Mouse (Mus musculus): Measurements from ENCODE around the gene Adgre4. TPM values are rescaled to one million over a fixed set of nuclear protein-coding genes. Genes with fewer than 3 reads are reported as not detected.
A peak's percentile ranks its signal among the peaks of the same experiment; 100 is the strongest.

The Adgre4 gene
- polyA plus RNA-seq (2012; rRNA removed), result not detected in 2 replicates

- H3K27me3 ChIP-seq (ENCODE audit: control insufficient read depth, insufficient read depth, low read length), result no peaks in the 10 kb centered on the region
- no peaks in the 10 kb centered on the region for H3K4me1 ChIP-seq (ENCODE audit: control insufficient read depth, insufficient read depth, low read length)
- H3K36me3 ChIP-seq (ENCODE audit: control insufficient read depth, insufficient read depth, low read length), result no peaks in the 10 kb centered on the region
- TF ChIP-seq CTCF (IDR thresholded peaks at IDR 0.05; ENCODE audit: control insufficient read depth, insufficient read depth, insufficient replicate concordance, low read depth, low read length) (no peak), POLR2A (IDR thresholded peaks at IDR 0.05; ENCODE audit: control insufficient read depth, low read depth, low read length) (no peak)
- no peak within 1 kb of the TSS for H3K27ac ChIP-seq (ENCODE audit: control insufficient read depth, insufficient read depth, low read depth, low read length)
- H3K4me3 ChIP-seq (ENCODE audit: control insufficient read depth, low read depth, low read length), result no peak within 1 kb of the TSS
These were observed at the start of gene Adgre4 for GRCm38 (mm10) chr17:55749786-55750185. TSS of gene Adgre4 (plus strand) at chr17:55749984.

- Histone ChIP-seq H3K4me3 (ENCODE audit: control insufficient read depth, low read depth, low read length) (no peak overlapping the region), H3K36me3 (ENCODE audit: control insufficient read depth, insufficient read depth, low read length) (no peaks in the 10 kb centered on the region), H3K27ac (ENCODE audit: control insufficient read depth, insufficient read depth, low read depth, low read length) (no peak overlapping the region), H3K27me3 (ENCODE audit: control insufficient read depth, insufficient read depth, low read length) (no peaks in the 10 kb centered on the region), H3K4me1 (ENCODE audit: control insufficient read depth, insufficient read depth, low read length) (no peaks in the 10 kb centered on the region)
- TF ChIP-seq CTCF (IDR thresholded peaks at IDR 0.05; ENCODE audit: control insufficient read depth, insufficient read depth, insufficient replicate concordance, low read depth, low read length) (no peak), POLR2A (IDR thresholded peaks at IDR 0.05; ENCODE audit: control insufficient read depth, low read depth, low read length) (no peak)
These were observed 47.5 kb upstream of the Adgre4 start for GRCm38 (mm10) chr17:55702161-55702820.

DNA sequence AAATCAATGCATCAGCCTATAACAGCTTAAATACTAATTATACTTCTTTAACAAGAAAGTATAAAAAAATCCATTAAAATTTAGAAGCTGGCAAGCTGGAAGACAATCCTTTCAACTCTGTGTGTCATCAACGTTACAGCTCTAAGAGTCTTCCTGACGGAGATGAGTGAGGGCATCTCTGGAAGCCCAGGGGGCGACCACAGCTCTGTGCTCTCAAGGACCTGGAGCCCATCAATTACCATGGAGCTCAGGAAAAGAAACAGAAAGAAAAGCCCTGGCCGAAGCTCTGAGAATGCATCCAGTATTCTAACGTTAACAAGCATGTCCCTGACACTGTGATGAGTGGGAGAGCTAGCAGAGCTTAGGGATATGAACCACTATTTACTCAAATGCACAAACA, 46.9 kb upstream of the Adgre4 start:
- TF ChIP-seq CTCF (IDR thresholded peaks at IDR 0.05; ENCODE audit: control insufficient read depth, insufficient read depth, insufficient replicate concordance, low read depth, low read length) (no peak), POLR2A (IDR thresholded peaks at IDR 0.05; ENCODE audit: control insufficient read depth, low read depth, low read length) (no peak)
- H3K27me3 ChIP-seq (ENCODE audit: control insufficient read depth, insufficient read depth, low read length), result no peaks in the 10 kb centered on the region
- H3K36me3 ChIP-seq (ENCODE audit: control insufficient read depth, insufficient read depth, low read length), result no peaks in the 10 kb centered on the region
- no peaks in the 10 kb centered on the region for H3K4me1 ChIP-seq (ENCODE audit: control insufficient read depth, insufficient read depth, low read length)
- H3K27ac ChIP-seq (ENCODE audit: control insufficient read depth, insufficient read depth, low read depth, low read length), result no peak overlapping the region
- H3K4me3 ChIP-seq (ENCODE audit: control insufficient read depth, low read depth, low read length), result no peak overlapping the region

GRCm38 (mm10) chr17:55711984-55712811, 37.6 kb upstream of the Adgre4 start, which contains the start of gene Pot1b:
TSS of gene Pot1b (minus strand) at chr17:55712628.
- peak within 1 kb of the TSS; percentile 95 for H3K4me3 ChIP-seq (ENCODE audit: control insufficient read depth, low read depth, low read length)
- TF ChIP-seq CTCF (IDR thresholded peaks at IDR 0.05; ENCODE audit: control insufficient read depth, insufficient read depth, insufficient replicate concordance, low read depth, low read length) (no peak), POLR2A (IDR thresholded peaks at IDR 0.05; ENCODE audit: control insufficient read depth, low read depth, low read length) (peak; percentile 70)
- no peaks in the 10 kb centered on the region; the same call in 1 of the 2 replicates for H3K4me1 ChIP-seq (ENCODE audit: control insufficient read depth, insufficient read depth, low read length)
- H3K27ac ChIP-seq (ENCODE audit: control insufficient read depth, insufficient read depth, low read depth, low read length), result peak within 1 kb of the TSS; percentile 79
- H3K27me3 ChIP-seq (ENCODE audit: control insufficient read depth, insufficient read depth, low read length), result no peaks in the 10 kb centered on the region
- H3K36me3 ChIP-seq (ENCODE audit: control insufficient read depth, insufficient read depth, low read length), result no peaks in the 10 kb centered on the region

DNA sequence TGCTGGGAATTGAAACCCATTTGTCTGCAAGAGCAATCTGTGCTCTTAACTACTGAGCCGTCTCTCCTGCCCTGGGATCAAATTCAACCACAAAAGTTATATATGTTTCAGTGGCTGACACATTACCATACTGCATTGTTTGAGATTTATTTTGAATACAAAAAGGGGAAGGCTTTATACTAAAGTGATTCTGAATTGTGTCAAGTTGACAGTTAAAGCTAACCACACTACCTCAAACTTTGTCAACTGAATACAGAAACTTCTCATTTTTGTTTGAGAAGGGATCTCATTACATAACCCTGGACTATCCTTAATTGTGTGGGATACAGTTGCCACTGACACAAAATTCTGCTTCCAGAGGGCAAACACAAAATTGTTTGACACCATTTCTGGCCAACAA, 28.5 kb upstream of the Adgre4 start:
- Histone ChIP-seq H3K4me1 (ENCODE audit: control insufficient read depth, insufficient read depth, low read length) (no peaks in the 10 kb centered on the region), H3K4me3 (ENCODE audit: control insufficient read depth, low read depth, low read length) (no peak overlapping the region), H3K27me3 (ENCODE audit: control insufficient read depth, insufficient read depth, low read length) (no peaks in the 10 kb centered on the region), H3K27ac (ENCODE audit: control insufficient read depth, insufficient read depth, low read depth, low read length) (no peak overlapping the region), H3K36me3 (ENCODE audit: control insufficient read depth, insufficient read depth, low read length) (no peaks in the 10 kb centered on the region)
- TF ChIP-seq CTCF (IDR thresholded peaks at IDR 0.05; ENCODE audit: control insufficient read depth, insufficient read depth, insufficient replicate concordance, low read depth, low read length) (no peak), POLR2A (IDR thresholded peaks at IDR 0.05; ENCODE audit: control insufficient read depth, low read depth, low read length) (no peak)

DNA sequence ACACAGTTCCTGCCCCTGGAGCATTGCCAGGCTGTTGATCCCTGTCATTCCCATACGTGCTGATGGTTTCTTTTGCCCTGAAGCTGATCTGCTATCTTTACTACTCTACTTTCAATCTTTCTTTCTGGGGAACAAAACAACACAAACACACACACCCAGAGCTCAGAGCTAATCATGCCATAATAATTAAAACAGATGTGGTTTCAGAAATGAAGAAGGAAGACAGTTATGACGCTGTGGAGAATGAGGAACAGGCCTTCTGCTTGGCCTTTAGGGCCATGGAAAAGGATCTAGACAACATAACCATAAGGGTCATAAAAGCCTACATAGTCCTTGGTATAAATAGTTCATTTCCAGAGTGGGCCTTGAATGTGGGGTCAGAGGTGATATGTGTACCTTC, 27.5 kb upstream of the Adgre4 start:
- no peak overlapping the region for H3K27ac ChIP-seq (ENCODE audit: control insufficient read depth, insufficient read depth, low read depth, low read length)
- H3K4me1 ChIP-seq (ENCODE audit: control insufficient read depth, insufficient read depth, low read length), result no peaks in the 10 kb centered on the region
- TF ChIP-seq CTCF (IDR thresholded peaks at IDR 0.05; ENCODE audit: control insufficient read depth, insufficient read depth, insufficient replicate concordance, low read depth, low read length), result no peak
- TF ChIP-seq POLR2A (IDR thresholded peaks at IDR 0.05; ENCODE audit: control insufficient read depth, low read depth, low read length), result no peak
- no peak overlapping the region for H3K4me3 ChIP-seq (ENCODE audit: control insufficient read depth, low read depth, low read length)
- no peaks in the 10 kb centered on the region for H3K36me3 ChIP-seq (ENCODE audit: control insufficient read depth, insufficient read depth, low read length)
- H3K27me3 ChIP-seq (ENCODE audit: control insufficient read depth, insufficient read depth, low read length), result no peaks in the 10 kb centered on the region

- H3K4me1 ChIP-seq (ENCODE audit: control insufficient read depth, insufficient read depth, low read length), result no peaks in the 10 kb centered on the region
- no peaks in the 10 kb centered on the region for H3K27me3 ChIP-seq (ENCODE audit: control insufficient read depth, insufficient read depth, low read length)
- no peak for TF ChIP-seq POLR2A (IDR thresholded peaks at IDR 0.05; ENCODE audit: control insufficient read depth, low read depth, low read length)
- TF ChIP-seq CTCF (IDR thresholded peaks at IDR 0.05; ENCODE audit: control insufficient read depth, insufficient read depth, insufficient replicate concordance, low read depth, low read length), result no peak
- no peaks in the 10 kb centered on the region for H3K36me3 ChIP-seq (ENCODE audit: control insufficient read depth, insufficient read depth, low read length)
- no peak overlapping the region for H3K4me3 ChIP-seq (ENCODE audit: control insufficient read depth, low read depth, low read length)
- no peak overlapping the region for H3K27ac ChIP-seq (ENCODE audit: control insufficient read depth, insufficient read depth, low read depth, low read length)
These were observed 23.6 kb upstream of the Adgre4 start for GRCm38 (mm10) chr17:55726193-55726592.

All from testis, adult 2 months (tissue).